ENCODE assay signal across 7 mouse cellular contexts in the genomic region with DNA sequence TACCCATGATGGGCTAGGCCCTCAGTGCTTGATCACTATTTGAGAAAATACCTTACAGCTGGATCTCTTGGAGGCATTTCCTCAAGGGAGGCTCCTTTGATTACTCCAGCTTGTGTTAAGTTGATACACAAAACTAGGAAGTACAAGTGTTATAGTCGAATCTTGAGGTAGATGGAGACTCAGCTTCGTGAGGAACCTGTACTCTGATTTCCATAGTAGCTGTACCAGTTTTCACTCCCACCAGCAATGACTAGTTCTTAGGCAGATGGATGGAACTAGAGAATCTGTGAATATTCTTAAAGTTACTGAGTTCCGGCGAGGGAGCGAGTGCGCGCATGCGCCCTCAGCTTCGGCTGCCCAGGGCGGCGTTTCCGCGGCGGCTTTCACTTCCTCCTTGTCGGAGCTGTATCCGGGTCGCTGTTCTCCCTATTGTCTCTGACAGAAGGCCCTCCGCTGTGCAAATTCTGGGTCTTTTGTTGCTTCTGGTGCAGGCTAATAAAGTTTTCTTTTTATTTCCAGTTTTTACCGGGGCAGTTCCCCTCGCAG. TPM values are rescaled to one million over a fixed set of nuclear protein-coding genes. Genes with fewer than 3 reads are reported as not detected.
A peak's percentile ranks its signal among the peaks of the same experiment; 100 is the strongest.
DNase-seq lines count a peak whose midpoint lies in the region; ATAC-seq lines count a peak whose summit lies in the region.

No protein-coding gene starts in this region.

- peak overlapping the region; percentile 94 for H3K27ac ChIP-seq in intestine, embryonic 16.5 days (ENCODE audit: low read length)
- peak overlapping the region; percentile 96 for H3K27ac ChIP-seq in midbrain, embryonic 11.5 days (ENCODE audit: low read depth, low read length)

- DNase-seq in adrenal gland, adult 2 months = peak; percentile 92
- peak; percentile 93 for DNase-seq in embryo, embryonic 11 days
- DNase-seq in gastrocnemius, postnatal 36 days = peak; percentile 72 to 77
- DNase-seq in left cerebral cortex, postnatal 36 days (ENCODE audit: low spot score in 2 of 2) = peak; percentile 83 to 88
- DNase-seq in midbrain, embryonic 11.5 days (ENCODE audit: low spot score, missing footprints) = peak; percentile 98
- peak; percentile 70 for DNase-seq in spleen, adult 12 weeks (ENCODE audit: low spot score)

- H3K27me3 ChIP-seq in intestine, embryonic 16.5 days (replicated peaks; ENCODE audit: control insufficient read depth, insufficient read depth, low read length) = no peaks in the 10 kb centered on the region
- H3K27me3 ChIP-seq in midbrain, embryonic 11.5 days (ENCODE audit: control insufficient read depth, insufficient read depth, low read length) = no peaks in the 10 kb centered on the region

- ATAC-seq in intestine, embryonic 16.5 days = peak; percentile 99
- ATAC-seq in midbrain, embryonic 11.5 days (ENCODE audit: low FRiP score) = peak; percentile 95

- H3K4me2 ChIP-seq in intestine, embryonic 16.5 days (ENCODE audit: low read depth, low read length) = peak overlapping the region; percentile 73
- H3K4me2 ChIP-seq in midbrain, embryonic 11.5 days = peak overlapping the region; percentile 73

- no peaks in the 10 kb centered on the region for H3K9me3 ChIP-seq in intestine, embryonic 16.5 days (ENCODE audit: control insufficient read depth, low read length)
- peaks cover 3% of the 10 kb centered on the region; the same call in 1 of the 2 replicates for H3K9me3 ChIP-seq in midbrain, embryonic 11.5 days (ENCODE audit: control insufficient read depth, low read length)

- under 1% methylated on average over 20 of the region's 20 CpGs for WGBS in intestine, embryonic 16.5 days
- 2% methylated on average over 20 of the region's 20 CpGs for WGBS in midbrain, embryonic 11.5 days

- peaks cover 3% of the 10 kb centered on the region; the same call in 1 of the 2 replicates for H3K4me1 ChIP-seq in intestine, embryonic 16.5 days (ENCODE audit: control insufficient read depth, insufficient read depth, low read length)
- peaks cover 9% of the 10 kb centered on the region; the same call in 1 of the 2 replicates for H3K4me1 ChIP-seq in midbrain, embryonic 11.5 days (ENCODE audit: control insufficient read depth, insufficient read depth, low read length)

- no peaks in the 10 kb centered on the region; the same call in none of the 2 replicates for H3K36me3 ChIP-seq in intestine, embryonic 16.5 days (ENCODE audit: control insufficient read depth, insufficient read depth, low read length)
- peaks cover 6% of the 10 kb centered on the region; the same call in 1 of the 2 replicates for H3K36me3 ChIP-seq in midbrain, embryonic 11.5 days (ENCODE audit: control insufficient read depth, insufficient read depth, low read length)

- H3K9ac ChIP-seq in intestine, embryonic 16.5 days (ENCODE audit: low read depth, low read length) = peak overlapping the region; percentile 98
- peak overlapping the region; percentile 97 for H3K9ac ChIP-seq in midbrain, embryonic 11.5 days (ENCODE audit: low read length)

- H3K4me3 ChIP-seq in intestine, embryonic 16.5 days (ENCODE audit: low read length) = peak overlapping the region; percentile 85
- peak overlapping the region; percentile 88 for H3K4me3 ChIP-seq in midbrain, embryonic 11.5 days (ENCODE audit: low read depth, low read length)

- intact Hi-C loops in gastrocnemius, postnatal 36 days (cut with DNase I) = no loop called here
- intact Hi-C loops in left cerebral cortex, postnatal 36 days (cut with DNase I) = no loop called here

RNA-seq across cellular contexts. Expression of gene Phf14, which starts 18.0 kb away (rescaled TPM):
- total RNA-seq in adrenal gland, adult 2 months (2021) = 10 to 100 TPM; 23.8 to 41.0 TPM
- 4.4 and 5.1 TPM in 2 replicates for polyA plus RNA-seq in adrenal gland, adult 2 months (2012; rRNA removed)
- 10 to 100 TPM; 20.7 to 21.3 TPM for total RNA-seq in gastrocnemius, postnatal 36 days (2021)
- polyA plus RNA-seq in intestine, embryonic 16.5 days (2015; fragmentation: Nextera tagmentation; extraction: Ambion mirVana) = 36.2 and 38.5 TPM in 2 replicates
- total RNA-seq in left cerebral cortex, postnatal 36 days (2021) = 10 to 100 TPM; 78.6 to 93.0 TPM
- polyA plus RNA-seq in midbrain, embryonic 11.5 days (2014; fragmentation: Nextera tagmentation; extraction: Ambion mirVana) = 94.4 and 96.3 TPM in 2 replicates

RNA-seq across cellular contexts. Expression of gene Ndufa4, which starts 18.3 kb away (rescaled TPM):
- 1,000 to 10,000 TPM; 1,235 to 1,237 TPM for total RNA-seq in adrenal gland, adult 2 months (2021)
- 328 and 409 TPM in 2 replicates for polyA plus RNA-seq in adrenal gland, adult 2 months (2012; rRNA removed)
- 1,000 to 10,000 TPM; 1,316 to 1,443 TPM for total RNA-seq in gastrocnemius, postnatal 36 days (2021)
- polyA plus RNA-seq in intestine, embryonic 16.5 days (2015; fragmentation: Nextera tagmentation; extraction: Ambion mirVana) = 1,156 and 1,172 TPM in 2 replicates
- 100 to 1,000 TPM; 660 to 714 TPM for total RNA-seq in left cerebral cortex, postnatal 36 days (2021)
- polyA plus RNA-seq in midbrain, embryonic 11.5 days (2014; fragmentation: Nextera tagmentation; extraction: Ambion mirVana) = 765 and 832 TPM in 2 replicates

Comparison
In these comparisons a context has a peak if more than half of its experiments do, and no peak if none do; other contexts are left out.
1. Peak in every context shown above with its lines: DNase-seq, ATAC-seq, H3K4me3 ChIP-seq and H3K27ac ChIP-seq.